Mouse (Mus musculus) T-helper 1 cell (primary cell): ENCODE measurements around the gene Hps5.
"Not testable (repeated sequence)": the region's sequence is repeated elsewhere in the genome, so short reads cannot be mapped to it uniquely, and the experiment has no call there.

ENCODE experiments used
- in situ Hi-C: fragments of 300-600 bp; cut with MboI, MseI; formaldehyde crosslinking; loops from one replicate; pipeline ENCODE4 v1.15.1; 2025; ENCODE audit warnings: high pct_unique_total_duplicates

Hps5 gene

DNA sequence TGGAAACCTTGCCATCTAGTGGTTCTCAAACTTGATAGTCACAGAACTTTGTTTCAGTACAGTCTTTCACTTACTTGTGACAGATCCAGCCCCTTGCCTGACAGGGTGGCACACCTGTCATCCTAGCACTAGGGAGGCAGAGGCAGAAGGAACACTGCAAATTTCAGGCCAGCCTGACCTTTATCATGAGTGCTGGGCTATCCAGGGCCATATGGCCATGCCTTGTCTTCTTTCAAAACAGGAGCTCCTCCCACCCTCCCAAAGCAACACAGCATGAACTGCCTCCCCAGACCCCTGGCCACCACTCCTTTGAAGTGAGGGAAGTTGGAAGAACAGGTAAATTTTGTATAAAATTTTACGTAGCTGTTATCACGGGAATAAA is 31.9 kb upstream of the Hps5 start:
- in situ Hi-C loops, result no loop called here

DNA sequence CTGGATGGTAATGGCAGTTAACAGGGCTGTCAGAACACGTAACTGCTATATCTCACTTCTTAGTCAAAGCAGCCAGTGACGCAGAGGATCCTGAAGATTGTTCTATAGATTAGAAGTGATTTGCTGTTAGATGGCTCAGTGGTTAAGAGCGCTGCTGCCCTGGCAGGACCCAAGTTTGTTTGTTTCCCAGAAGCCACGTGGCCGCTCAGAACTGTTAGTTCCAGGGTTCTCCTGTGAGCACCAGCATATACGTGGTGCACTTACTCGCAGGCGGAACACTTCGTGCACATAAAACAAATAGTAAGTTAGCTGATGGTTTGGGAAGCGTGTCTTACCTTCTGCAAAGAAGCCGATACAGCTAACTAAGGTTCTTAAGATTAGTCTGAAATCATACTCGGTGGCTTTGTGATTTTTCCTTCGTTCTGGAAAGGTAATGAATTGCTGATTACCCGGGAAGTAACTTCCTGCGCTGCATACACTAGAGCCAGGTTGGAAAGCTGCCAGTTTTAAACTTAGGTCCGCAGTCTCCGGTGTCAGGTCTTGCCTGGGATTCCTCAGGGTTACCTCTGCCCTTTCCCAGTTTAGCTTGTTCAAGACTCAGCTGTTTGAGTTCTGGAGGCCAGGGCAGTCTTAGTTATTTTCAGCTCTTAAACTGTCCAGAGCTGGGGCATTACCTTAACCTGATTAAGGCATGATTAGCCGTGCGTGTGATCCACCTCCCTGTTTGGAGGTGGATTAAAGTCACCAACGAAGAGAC is 31.4 kb upstream of the Hps5 start:
- in situ Hi-C loops, result no loop called here

DNA sequence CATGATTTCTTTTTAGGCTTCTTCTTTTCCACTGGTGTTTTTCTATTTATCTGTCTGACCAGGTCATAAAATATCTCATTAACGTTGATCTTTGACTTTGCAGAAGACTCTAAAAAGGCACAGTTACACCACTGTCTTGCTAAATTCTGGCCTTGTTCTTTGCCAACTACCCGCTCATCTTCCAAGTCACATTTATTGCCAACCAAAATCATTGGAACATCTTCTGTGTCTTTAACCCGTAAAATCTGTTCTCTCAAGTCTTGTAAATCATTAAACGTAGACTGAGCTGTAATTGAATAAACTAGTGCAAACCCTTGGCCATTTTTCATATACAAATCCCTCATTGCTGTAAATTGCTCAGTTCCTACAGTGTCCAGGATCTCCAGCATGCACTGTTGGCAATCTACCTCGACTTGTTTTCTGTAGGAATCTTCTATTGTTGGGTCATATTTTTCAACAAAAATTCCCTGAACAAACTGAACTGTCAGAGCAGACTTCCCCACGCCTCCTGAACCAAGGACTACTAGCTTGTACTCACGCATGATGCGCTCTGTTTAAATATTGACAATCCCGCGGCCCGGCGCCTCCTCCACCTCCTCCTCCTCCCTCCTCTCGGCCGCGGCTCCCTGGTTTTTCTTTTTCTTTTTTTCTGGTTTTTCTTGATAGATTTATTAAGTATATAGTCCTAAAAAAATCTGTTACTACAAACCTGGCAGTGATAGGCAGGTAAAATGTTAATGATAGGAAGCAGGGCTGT is 25.2 kb upstream of the Hps5 start:
- in situ Hi-C loops, result not testable (repeated sequence)

DNA sequence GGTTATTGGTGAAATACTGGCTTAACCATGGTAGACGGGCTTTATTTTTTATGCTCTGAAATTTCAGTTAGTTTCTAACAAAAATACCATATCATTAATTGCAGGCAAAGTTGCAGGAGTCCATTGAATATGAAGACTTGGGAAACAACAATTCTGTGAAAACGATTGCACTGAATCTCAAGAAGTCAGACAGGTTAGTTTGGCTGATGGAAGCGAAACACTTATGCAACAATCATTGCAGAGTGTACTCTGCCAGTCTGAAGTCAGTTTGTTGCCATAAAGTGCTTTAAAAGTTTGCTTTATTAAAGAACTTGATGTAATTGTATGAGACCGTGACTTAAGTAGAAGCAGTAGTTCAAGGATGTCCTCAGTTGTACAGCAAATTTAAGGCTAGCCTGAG is 18.1 kb upstream of the Hps5 start:
- in situ Hi-C loops, result no loop called here

DNA sequence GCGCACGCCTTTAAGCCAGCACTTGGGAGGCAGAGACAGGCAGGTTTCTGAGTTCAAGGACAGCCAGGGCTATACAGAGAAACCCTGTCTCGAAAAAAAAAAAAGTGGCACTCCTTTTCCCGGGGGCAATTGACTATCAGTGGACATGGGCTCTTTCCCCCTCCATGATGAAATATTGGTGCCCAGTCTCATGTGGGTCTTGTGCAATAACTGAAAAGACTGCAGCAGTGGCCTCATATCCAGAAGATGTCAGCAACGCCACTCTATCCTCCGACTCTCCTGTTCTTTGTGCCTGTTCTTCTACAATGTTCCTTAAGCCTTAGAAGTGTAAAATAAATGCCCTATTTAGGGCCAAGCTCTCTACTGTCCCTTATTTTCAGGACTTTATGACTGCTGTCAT is 14.5 kb upstream of the Hps5 start:
- in situ Hi-C loops, result no loop called here

DNA sequence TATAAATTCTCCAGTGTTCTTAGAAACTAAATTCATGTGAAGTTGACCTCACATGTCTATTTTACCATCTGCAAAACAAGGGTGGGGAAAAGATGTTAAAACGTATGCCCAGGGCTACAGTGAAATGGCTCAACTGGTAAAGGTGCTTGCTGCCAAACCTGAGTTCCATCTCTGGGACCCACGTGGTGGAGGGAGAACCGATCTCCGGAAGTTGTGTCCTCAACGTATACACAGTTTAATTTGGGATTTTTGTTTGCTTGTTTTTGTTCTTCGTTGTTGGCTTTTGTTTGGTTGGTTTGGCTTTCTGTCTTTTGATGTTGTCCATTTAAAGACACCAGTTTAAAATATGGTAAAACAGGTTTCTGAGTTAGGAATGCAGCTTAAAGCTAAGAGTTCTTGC is 915 bp upstream of the Hps5 start:
- in situ Hi-C loops, result loop anchor here (5.0 kb wide), 1 partner anchor 46 kb away; the partner anchor contains the start of gene Ldha

DNA sequence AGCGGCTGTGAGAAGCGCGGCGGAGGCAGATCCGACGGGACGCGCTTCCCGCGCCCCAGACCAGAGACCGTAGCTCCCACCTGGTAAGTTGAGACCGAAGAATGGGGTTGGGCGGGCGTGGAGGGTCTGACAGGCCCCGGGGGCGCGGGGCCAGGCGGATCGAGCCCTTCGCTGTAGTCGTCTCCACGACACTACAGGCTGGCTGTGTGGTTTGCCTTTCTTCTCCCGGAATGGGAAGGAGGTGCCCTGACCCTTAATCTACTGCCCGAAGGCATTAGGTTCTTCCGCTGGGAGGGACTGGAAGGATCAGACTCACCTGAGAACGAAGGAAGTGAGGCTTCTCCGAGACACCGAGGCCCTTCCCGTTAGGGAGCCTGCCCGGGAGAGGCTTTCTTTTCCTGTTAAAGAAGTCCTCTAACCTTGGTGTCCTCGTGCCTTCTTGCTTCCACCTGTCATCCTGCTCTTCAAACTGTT is 379 bp upstream of the Hps5 start:
- in situ Hi-C loops, result loop anchor here (5.0 kb wide), 1 partner anchor 46 kb away; the partner anchor contains the start of gene Ldha

DNA sequence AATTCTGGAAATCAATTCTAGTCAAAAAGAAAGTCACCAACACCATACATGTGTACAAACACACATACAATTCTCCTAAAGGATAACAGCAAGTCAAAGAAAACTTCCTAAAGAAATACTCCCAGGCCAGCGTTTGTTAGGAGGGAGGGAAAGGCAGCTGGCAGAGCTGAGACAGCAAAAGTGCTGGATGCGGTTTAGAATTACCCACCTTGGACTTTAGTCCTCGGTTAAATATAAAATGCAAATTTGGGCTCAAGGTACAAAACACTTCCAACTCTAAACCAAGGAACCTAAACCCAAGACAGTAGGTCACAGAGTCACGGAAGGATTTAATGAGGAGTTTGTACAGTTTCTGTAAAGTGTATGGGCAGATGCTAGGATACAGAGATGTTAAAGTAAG is 2.0 kb downstream of the Hps5 start:
- in situ Hi-C loops, result no loop called here

DNA sequence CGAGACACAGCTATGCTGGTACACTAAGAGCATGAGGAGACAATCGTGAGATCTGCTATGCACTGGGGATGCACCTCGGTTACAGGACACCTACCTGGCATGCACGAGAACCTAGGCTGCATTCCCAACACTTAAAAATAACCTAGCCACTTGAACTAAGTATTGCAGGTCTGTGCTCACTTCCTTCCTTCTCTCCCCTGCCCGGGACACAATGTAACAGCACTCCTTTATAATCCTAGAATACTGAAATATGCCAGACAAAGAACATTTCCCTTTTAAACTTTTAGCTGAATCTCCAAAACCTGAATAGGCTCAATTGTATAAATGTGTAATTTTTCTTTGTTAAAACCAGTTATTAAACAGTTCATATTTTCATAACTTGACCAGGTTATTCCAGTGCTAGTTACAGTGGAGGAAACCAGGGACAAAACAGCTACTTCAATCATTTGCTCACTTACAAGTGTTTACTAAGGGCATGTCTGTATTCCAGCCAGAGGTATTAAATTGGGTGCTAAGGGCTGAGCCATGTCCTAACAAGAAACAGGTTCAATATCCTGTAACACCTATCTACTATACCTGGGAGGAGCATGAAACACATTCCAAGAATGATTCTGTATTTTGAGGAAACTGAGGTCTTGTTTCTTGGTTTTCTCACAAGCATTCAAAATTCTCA is 6.6 kb downstream of the Hps5 start:
- in situ Hi-C loops, result no loop called here

DNA sequence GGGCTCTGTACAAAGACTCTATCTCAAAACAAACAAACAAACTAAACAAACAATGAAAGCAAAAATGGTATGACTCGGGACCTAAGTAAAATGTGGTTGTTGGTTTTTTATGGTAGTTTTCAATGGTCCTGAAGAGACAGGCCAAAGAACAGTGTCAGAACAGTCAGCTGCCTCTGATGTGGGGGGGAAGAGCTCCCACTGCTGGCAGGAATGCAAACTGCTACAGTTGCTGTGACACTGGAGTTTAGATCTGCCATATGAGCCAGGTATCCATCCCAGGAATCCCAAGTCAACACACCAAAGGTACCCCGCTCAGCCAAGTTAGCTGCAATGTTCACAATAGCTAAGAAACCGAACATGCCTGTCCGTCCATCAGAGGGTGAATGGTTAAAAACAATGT is 25.2 kb downstream of the Hps5 start:
- in situ Hi-C loops, result no loop called here

DNA sequence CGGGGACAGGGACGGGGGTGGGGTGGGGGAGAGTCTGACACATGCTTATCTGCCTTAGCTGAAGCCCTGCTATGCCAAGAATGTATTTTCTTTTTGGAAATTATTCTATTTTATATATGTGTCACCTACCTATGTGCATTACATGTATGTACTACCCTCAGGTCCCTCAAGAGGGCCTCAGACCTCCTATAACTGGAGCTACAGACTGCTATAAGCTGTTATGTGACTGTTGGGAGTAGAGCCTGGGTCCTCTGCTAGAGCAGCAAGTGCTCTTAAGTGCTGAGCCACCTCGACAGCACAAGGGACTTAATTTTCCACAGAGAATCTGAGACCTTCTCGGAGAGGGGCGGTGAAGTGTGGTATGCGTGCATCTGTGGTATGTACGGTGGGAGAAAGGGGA is 27.4 kb downstream of the Hps5 start:
- in situ Hi-C loops, result no loop called here

DNA sequence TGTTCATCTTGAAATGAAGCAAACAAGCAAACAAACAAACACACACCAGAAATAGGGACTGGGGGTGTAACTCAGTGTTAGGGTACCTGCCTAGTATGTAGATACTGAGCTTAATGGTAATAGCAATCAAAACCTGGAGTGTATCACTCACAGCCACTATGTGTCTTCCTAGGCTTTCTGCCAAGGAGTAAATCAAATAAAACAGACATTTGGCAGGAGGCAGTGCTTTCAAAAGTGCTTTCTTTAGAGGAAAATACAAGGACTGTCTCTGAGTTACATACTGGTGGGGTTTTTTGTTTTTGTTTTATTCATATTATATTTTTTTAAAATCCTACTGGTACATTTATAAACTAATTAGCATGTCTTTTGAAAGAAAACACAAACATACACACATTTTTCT is 28.5 kb downstream of the Hps5 start:
- in situ Hi-C loops, result no loop called here

DNA sequence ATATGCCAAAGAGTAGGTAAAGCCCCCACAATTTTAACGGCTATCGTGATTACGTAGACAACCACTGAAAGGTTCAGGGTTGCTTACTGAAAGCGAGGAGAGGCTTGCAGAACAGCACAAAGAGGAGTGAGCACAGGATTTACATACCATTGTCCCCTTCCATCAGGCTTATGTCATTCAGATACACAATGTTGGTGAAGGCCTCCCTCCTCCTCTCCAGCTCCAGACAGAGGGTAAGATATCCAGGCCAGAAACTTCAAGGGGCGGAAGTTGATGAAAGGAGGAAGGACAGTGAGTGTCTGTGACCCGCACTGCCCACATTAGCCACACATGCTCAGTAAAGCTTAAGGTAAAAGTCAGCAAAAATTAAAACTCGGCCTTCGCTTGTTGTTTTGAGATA is 31.2 kb downstream of the Hps5 start:
- in situ Hi-C loops, result no loop called here

DNA sequence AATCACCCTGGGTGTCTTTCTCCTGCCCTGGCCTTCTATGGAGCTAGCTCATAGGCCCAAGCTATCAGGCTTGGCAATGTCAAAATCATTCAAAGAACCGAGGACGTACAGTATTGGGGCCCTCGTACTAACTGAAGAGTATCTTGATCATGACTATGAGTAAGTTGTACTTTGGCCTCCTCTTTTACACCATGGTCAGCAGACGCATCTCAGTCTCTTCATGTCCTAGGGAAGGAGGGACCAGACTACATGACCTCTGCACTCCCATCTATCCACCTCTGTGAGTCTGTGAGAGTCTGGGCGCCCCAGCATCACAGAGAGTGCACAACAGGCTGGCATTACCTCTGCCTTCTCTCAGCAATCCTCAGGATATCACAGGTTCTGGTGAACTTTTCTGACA is 33.3 kb downstream of the Hps5 start:
- in situ Hi-C loops, result no loop called here

DNA sequence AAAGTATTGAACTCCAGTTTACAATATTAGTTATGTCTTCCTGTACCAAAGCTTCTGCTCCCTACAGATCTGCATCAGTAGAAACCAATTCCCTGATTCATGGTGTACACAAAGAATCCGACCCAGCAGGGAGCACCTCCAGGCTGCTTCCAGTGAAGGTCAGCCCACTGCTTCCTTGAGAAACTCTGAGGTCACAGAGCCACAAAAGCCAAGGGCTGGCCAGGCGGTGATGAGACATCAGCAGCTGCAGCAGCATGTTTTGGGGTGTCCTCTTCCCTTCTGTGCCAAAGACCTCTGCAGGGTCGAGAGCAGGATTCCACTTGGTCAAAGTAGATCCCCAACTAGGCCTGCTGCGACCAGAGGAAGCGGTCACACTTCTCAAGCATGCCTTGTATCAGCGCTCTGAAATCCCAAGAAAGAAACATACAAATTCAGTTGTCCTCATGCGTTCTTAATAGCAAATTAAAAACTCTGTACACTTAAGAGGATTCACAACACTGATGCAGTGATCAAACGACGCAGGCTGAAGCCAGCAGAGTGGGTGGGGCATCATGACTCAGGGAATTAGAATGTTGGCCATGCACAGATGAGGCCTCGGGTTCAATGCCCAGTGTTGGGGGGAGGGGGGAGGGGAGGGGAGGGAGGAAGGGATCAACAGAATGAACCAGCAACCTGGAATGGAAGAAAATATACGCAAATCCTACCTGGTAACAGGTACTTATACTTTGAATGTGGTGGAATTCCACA is 34.6 kb downstream of the Hps5 start:
- in situ Hi-C loops, result no loop called here

DNA sequence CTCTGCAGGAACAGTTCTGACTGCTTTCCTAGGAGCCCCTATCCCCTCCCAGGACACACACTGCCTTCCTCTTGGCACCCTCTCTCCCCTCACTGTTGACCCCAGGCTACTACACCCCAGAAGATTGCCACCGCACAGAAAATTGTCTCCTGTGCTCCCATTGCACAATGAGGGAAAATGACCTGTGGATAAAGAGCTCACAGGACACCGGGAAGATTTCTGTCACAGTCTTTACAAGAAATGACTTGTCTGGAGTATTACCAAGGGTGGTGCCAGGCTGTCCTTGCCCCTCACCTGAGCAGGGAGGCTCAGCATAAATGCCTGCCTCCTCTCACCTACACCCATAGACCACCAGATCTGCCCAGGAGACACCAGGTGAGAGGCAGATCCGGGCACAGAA is 44.4 kb downstream of the Hps5 start, which contains the start of gene Saa2:
Saa2 (plus strand) TSS at position 301 of the 400 bp plus-strand sequence.
- in situ Hi-C loops, result no loop called here

DNA sequence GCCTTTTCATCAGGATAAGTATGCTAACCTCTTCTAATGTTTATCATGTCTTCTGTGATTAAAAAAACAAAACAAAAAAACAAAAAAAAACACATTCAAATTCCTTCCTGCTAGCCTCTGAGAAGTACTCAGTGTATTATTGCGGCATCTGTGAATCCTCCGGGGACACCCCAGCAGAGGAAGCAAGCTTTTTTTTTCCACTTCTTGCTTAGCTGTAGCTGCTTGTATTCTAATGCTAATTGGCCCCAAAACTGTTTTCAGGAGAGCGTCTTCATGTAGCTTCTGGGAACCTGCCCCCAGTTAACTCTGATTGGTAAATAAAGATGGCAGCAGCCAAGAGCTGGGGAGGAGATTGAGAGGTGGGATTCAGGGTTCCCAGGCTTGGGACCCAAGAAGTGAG is 47.4 kb downstream of the Hps5 start:
- in situ Hi-C loops, result no loop called here

DNA sequence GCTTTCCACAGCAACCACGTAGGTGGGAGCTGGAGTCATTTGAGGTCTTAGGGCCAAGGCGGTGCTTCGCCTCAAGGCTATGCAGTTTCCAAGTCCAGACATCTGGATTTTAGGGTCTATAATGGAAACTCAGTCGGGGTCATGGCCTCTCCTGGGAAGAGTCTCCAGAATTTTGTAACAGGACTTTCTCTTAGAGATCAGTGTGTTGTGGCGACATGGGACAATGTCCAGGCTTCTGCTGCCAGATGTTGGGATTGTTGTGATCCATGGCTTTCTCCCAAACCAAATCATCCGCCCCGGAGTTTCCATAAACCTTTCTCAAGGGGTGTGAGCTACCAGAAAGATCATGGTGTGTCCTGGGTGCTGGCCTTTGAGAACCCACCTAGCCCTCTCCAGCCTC is 49.5 kb downstream of the Hps5 start:
- in situ Hi-C loops, result no loop called here

DNA sequence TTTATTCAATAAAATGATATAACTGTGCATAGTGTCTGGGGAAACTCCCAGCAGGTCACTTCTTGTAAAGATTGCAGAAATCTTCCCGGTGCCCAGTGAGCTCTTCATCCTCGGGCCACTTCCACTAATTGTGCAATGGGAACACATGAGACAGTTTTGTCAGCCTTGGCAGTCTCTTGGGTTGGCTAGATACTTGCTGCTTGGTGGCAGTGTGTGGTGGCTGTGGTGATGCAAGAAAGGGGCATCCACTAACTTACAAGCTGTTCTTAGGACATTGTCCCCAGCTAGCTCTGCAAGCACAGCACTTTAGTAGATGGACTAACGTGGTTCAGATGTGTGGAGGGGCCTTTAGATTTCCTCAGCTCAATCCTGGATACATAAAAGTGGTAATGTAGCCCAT is 50.0 kb downstream of the Hps5 start:
- in situ Hi-C loops, result no loop called here

DNA sequence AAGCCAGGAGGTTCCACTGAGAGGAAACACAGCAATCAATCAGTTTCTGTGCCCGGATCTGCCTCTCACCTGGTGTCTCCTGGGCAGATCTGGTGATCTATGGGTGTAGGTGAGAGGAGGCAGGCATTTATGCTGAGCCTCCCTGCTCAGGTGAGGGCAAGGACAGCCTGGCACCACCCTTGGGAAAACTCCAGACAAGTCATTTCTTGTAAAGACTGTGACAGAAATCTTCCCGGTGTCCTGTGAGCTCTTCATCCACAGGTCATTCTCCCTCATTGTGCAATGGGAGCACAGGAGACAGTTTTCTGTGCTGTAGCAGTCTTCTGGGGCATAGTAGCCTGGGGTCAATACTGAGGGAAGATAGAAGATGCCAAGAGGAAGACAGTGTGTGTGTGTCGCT is 53.0 kb downstream of the Hps5 start, which contains the start of gene Saa1:
Saa1 (minus strand) TSS at position 101 of the 400 bp plus-strand sequence.
- in situ Hi-C loops, result not testable (repeated sequence)

DNA sequence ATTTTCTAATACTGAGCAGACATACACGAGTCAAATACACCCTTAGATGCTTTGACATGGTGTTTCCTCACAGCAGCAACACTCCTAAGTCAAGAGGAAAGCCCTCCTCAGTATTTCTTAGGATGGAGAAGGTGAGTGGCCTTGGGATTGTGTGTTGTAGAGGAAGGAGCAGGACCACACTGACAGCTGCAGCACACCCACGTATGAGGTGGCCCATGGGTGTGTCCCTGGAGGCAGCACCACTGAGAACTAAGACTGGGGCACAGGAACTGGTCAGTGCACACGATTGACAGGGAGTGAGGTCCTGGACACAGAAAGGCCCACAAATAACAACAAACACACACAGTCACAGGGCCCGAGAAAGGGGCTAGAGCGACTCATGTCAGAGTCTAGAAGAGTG is 55.8 kb downstream of the Hps5 start:
- in situ Hi-C loops, result not testable (repeated sequence)
